Mouse (Mus musculus) bone marrow macrophage, adult 2 months (primary cell): ENCODE measurements around the gene Dach1. TPM values are rescaled to one million over a fixed set of nuclear protein-coding genes. Genes with fewer than 3 reads are reported as not detected.

Experiments
- H3K27ac ChIP-seq: 2 replicates; pipeline ENCODE4 v1.5.1; 2012; ENCODE audit warnings: low read depth, low read length; ENCODE audit not compliant: insufficient read depth
- H3K4me1 ChIP-seq: 2 replicates; pipeline ENCODE4 v1.6.1; 2012; ENCODE audit warnings: low read length; ENCODE audit not compliant: control insufficient read depth, insufficient read depth
- H3K4me3 ChIP-seq: 2 replicates; pipeline ENCODE4 v1.5.1; 2012; ENCODE audit warnings: mild to moderate bottlenecking, low read length, moderate library complexity; ENCODE audit not compliant: insufficient read depth
- CTCF ChIP-seq: IDR thresholded peaks from 2 replicates; pipeline ENCODE4 v1.5.1; 2012; ENCODE audit warnings: low read depth, mild to moderate bottlenecking, low read length, moderate library complexity
- POLR2A ChIP-seq: IDR thresholded peaks from 2 replicates; pipeline ENCODE4 v1.6.1; 2012; ENCODE audit warnings: mild to moderate bottlenecking, low read depth, low read length, borderline replicate concordance
- polyA plus RNA-seq: library from polyadenylated mRNA; stranded (reverse); fragments of >200 nt; gene quantifications from 2 replicates; pipeline ENCODE4 v1.2.4, GENCODE M21; 2012; ENCODE audit not compliant: missing spikeins, insufficient read depth, insufficient read length

Dach1 gene
- polyA plus RNA-seq, 1 experiment, result not detected

DNA sequence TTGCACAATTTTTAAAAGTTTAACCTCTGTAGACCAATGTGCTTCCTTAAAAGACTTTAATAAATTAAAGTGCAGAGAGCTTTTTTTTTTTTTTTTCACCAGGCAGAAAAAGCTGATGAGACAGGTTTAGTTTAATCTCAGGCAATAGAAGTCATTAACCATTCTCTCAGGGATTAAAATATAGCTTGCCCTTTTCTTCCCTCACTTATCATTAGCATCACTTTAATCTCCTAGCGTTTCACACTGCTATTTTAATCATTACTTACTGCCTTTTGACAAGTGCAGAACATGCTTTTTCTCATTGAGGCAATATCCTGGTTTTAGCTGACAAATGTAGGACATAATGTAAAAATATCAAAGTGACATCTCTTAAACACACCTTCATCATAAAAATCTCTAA, 86.1 kb downstream of the Dach1 start:
- H3K4me3 ChIP-seq, result no peak overlapping the region
- no peaks in the 10 kb centered on the region for H3K4me1 ChIP-seq
- TF ChIP-seq CTCF (no peak), POLR2A (no peak)
- no peak overlapping the region for H3K27ac ChIP-seq

DNA sequence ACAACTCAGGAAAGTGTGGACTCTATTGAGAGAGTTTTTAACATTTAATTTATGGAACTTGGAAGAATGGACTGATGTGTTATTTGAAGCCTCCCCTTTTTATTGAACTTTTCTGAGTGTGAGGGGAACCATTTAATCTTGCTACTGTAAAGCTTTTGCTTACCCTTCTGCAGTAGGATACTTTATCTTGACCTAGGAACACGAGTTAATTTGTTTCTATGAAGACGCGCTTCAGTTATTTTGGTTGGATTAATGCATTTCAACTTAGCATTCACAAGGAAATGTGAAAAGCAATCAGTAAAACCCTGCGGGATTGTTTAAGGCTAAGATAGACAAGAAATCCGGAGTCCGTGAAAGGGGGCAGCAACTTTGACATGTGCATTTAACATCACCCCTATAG, 89.6 kb downstream of the Dach1 start:
- TF ChIP-seq CTCF (no peak), POLR2A (no peak)
- H3K27ac ChIP-seq, result no peak overlapping the region

DNA sequence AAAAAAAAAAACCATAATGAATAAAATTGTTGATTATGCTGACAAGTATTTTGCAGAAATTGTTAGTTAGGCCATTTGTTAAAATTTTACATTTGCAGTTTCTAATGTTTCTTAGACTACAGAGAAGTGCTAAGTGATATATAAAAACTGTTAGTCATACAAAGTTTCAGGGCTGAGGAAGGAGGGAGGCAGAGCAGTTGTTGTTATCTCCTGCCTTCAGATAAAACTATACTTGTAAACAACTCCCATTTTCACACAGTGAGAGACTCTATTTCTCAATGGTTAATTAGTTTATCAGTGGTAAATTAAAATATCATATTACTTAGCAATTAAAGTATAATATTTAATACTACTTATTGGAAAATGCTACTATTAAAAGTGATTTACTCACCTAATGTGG, 91.6 kb downstream of the Dach1 start:
- TF ChIP-seq CTCF (no peak), POLR2A (no peak)
- Histone ChIP-seq H3K4me1 (no peaks in the 10 kb centered on the region), H3K4me3 (no peak overlapping the region), H3K27ac (no peak overlapping the region)

More for the DNA sequence above, 89.6 kb downstream of the Dach1 start:
- Histone ChIP-seq H3K4me1 (no peaks in the 10 kb centered on the region), H3K4me3 (no peak overlapping the region)

DNA sequence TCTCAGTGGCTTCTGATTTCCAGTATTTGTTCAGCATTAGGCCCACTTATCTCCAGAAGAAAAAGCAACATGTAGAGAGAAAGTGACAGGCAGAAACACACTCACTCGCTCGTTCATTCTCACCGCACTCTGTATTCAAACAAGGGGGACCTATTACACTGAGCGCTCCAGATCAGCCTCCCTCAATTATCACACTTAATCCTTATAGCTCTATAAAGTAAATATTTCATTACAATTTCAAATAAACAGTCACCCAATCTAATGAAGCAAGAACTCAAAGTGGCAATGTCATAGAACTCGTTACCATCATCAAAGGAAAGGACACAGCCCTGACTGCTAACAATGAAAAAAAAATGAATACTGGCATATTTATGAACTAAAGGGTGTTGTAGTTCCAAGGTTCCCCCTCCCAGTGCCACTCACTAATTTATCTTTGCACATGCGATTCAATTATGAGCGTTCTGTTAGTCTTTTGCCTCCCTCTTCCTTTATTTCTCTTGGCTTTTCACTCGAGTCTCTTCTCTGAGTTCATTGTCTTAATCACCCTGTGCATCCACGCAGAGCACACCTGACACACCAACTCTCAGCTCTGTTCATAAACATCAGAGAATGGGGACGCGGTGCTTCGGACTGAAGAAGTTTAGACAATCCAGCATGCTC, 96.0 kb downstream of the Dach1 start:
- TF ChIP-seq CTCF, result no peak
- TF ChIP-seq POLR2A, result no peak
- no peak overlapping the region for H3K4me3 ChIP-seq
- H3K27ac ChIP-seq, result no peak overlapping the region
- no peaks in the 10 kb centered on the region for H3K4me1 ChIP-seq

DNA sequence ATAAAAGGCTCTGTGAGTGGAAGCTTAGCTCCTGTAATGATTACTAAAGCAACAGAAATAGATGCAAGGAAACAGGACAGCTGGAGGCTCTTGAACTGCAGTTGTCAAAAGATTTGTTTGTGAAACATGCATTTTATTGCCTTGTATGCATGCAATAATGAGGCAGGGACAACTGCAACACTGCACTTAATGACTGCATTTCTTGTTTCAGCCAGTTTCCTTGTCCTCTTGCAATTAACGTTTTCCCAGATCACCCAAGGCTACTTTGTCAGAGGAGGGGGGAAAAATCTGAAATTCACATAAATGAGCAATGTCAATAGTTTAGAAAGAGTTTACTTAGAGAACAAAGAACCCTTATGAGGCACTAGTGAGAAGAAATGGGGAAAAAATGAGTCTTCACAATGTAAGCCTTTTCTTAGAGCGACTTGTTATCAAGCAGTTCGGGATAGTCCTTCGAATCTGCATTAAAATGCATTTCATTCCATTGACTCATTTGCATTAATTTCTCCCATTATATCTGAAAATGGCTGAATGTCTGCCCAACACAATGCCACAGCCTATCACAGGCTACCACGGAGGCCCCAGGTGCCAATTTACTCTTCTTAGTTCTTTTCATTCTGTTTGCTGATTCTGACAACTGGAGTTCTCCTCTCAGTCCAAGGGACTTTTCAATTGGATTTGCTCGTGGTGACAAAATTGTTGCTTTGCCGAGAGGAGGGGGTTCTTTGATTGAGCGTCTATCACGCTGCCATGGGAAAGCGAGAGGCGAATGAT, 96.7 kb downstream of the Dach1 start:
- no peak overlapping the region for H3K27ac ChIP-seq
- no peaks in the 10 kb centered on the region for H3K4me1 ChIP-seq
- H3K4me3 ChIP-seq, result no peak overlapping the region
- no peak for TF ChIP-seq POLR2A
- TF ChIP-seq CTCF, result no peak

DNA sequence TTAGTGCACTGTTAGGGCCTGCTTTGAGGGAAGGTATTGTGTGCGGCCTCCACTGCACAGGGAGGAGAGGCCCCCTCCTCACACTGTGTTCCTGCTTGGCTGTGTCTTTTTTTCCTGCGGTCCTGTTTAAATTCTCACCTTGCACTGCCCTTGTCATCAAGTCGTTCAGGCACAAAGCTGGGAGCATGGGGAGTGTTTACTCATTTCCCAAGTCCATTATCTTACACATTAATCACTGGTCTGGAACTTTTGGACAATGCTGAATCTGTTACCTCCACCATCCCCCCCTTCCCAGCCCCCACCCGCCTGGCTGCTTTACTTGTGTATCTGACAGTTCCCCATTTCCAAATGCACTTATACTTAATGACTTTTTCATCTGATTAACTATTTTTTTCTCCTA, 97.7 kb downstream of the Dach1 start:
- TF ChIP-seq POLR2A (no peak), CTCF (no peak)
- Histone ChIP-seq H3K4me3 (no peak overlapping the region), H3K27ac (no peak overlapping the region), H3K4me1 (no peaks in the 10 kb centered on the region)

DNA sequence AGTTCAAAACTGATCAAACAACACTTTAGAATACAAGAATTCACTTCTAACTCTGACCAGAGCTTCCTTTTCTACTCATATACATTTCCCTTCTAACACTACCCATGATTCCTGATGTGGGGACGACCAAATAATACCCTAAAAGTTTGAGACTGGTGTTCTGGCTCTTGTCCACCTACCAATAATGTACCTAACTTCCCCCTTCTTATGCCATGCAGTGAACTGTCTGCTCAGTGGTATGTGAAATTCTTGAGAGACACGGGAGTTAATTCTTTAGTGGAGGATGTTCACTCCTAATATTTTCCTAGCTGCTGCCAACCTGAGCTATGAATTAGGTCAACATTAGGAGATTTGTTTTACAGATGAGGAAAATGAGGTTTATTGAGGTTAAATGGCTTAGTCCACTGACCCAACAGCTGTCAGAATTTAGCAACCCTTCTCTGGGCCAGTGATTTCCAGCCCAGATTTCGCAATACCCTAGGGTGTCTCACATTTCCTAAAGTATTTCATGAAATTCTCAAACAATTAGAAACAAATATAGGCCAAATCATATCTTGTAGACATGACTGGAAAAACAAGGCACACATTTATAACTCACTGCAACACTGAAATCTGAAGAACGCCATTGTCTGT, 102.2 kb downstream of the Dach1 start:
- no peaks in the 10 kb centered on the region for H3K4me1 ChIP-seq
- no peak for TF ChIP-seq CTCF
- TF ChIP-seq POLR2A, result no peak
- H3K27ac ChIP-seq, result no peak overlapping the region
- no peak overlapping the region for H3K4me3 ChIP-seq

DNA sequence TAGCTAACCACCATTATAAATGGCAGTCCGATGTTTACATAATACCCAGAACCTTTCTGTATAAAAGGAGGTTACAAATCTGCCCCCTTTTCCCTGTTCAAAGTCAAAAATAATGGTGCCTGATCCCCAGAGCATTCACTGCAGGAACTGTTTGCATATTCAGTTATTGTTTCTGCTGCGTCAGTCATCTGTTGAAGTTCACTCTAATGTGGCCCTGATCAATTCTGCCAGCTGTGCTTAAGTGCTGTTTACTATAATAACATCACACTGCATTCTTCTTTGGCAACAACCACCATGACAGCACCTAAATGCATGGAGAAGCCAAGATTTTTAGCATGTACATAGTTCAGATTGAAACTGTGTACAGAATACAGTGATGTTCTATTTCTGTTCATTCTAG, 105.4 kb downstream of the Dach1 start:
- Histone ChIP-seq H3K4me1 (no peaks in the 10 kb centered on the region), H3K4me3 (no peak overlapping the region), H3K27ac (no peak overlapping the region)
- TF ChIP-seq CTCF (no peak), POLR2A (no peak)

DNA sequence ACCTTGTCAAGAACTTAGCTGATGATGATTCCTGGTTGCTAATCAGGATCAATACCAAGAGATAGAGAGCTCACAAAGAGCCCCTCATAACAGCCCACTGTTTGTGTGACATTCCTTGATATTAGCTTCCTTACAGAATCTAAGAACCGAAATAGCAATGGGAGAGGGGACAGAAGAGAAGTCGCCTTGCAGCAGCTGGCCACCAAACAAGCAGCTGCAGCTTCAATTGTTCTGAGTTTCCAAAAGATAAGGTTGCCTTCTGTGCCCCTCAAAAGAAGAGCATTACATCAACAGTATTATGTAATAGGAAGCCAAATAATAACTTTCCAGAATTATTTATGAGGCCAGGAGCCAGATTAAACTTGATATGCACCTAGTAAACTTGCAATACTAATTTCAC, 120.2 kb downstream of the Dach1 start:
- no peak overlapping the region for H3K4me3 ChIP-seq
- no peak overlapping the region for H3K27ac ChIP-seq
- TF ChIP-seq CTCF (no peak), POLR2A (no peak)
- H3K4me1 ChIP-seq, result no peaks in the 10 kb centered on the region

DNA sequence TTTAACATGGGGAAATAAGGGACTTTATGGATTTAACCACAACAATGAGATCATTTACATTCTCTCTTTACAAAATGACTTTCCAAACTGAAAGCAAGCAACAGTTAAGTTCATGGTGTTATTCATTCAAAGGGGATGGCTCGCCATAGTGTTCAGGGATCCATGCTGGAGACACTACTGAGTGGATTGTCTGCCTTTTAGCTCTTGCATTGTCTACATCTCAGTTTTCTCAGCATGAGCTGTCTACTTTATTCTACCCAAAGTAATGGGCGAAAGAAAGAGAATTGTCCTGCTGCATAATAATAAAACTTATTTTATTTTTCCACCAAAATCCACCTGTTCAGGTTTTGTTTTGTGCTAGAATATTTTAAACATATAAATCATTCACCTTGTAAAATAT, 121.2 kb downstream of the Dach1 start:
- no peak for TF ChIP-seq POLR2A
- no peak for TF ChIP-seq CTCF
- Histone ChIP-seq H3K4me3 (no peak overlapping the region), H3K27ac (no peak overlapping the region), H3K4me1 (no peaks in the 10 kb centered on the region)
